Mouse (Mus musculus): ENCODE results near the gene Xirp1. TPM values are rescaled to one million over a fixed set of nuclear protein-coding genes. Genes with fewer than 3 reads are reported as not detected.

Xirp1 gene
- polyA plus RNA-seq, 1 experiment from 2014 or later = 0.08 TPM

GRCm38 (mm10) chr9:119982956-119983551 lies 40.3 kb downstream of the Xirp1 start:
- Histone ChIP-seq H3K4me1 (peaks cover 57% of the 10 kb centered on the region), H3K4me2 (peak overlapping the region; percentile 96), H3K27ac (peak overlapping the region; percentile 96), H3K36me3 (no peaks in the 10 kb centered on the region), H3K4me3 (replicated peaks) (peak overlapping the region; percentile 76), H3K9ac (peak overlapping the region; percentile 45), H3K27me3 (replicated peaks) (no peaks in the 10 kb centered on the region), H3K9me3 (no peaks in the 10 kb centered on the region)
- no peak; the same call in 1 of the 2 replicates for ATAC-seq (ENCODE audit: insufficient read depth, low FRiP score, low read depth)
- WGBS = 0% methylated on average over 37 of the region's 48 CpGs

- peak overlapping the region; percentile 76 for H3K4me3 ChIP-seq (replicated peaks)
- H3K9ac ChIP-seq = no peak overlapping the region; the same call in 1 of the 2 replicates
- H3K36me3 ChIP-seq = no peaks in the 10 kb centered on the region
- ATAC-seq (ENCODE audit: insufficient read depth, low FRiP score, low read depth) = peak; percentile 13
- peak overlapping the region; percentile 96 for H3K4me2 ChIP-seq
- H3K4me1 ChIP-seq = peaks cover 64% of the 10 kb centered on the region
- H3K27ac ChIP-seq = peak overlapping the region; percentile 96
- H3K27me3 ChIP-seq (replicated peaks) = no peaks in the 10 kb centered on the region
- H3K9me3 ChIP-seq = no peaks in the 10 kb centered on the region
- 5% methylated on average over 11 of the region's 11 CpGs for WGBS
Measured at GRCm38 (mm10) chr9:119982241-119982811, 41.1 kb downstream of the Xirp1 start.

GRCm38 (mm10) chr9:119981183-119982179 lies 41.9 kb downstream of the Xirp1 start:
- Histone ChIP-seq H3K27ac (peak overlapping the region; percentile 96), H3K4me1 (peaks cover 72% of the 10 kb centered on the region), H3K9ac (peak overlapping the region; percentile 27; the same call in 1 of the 2 replicates), H3K36me3 (no peaks in the 10 kb centered on the region), H3K4me3 (replicated peaks) (peak overlapping the region; percentile 76), H3K27me3 (replicated peaks) (no peaks in the 10 kb centered on the region), H3K4me2 (peak overlapping the region; percentile 96), H3K9me3 (no peaks in the 10 kb centered on the region)
- peak; percentile 24 for ATAC-seq (ENCODE audit: insufficient read depth, low FRiP score, low read depth)
- WGBS = 3% methylated on average over 16 of the region's 16 CpGs

GRCm38 (mm10) chr9:119980770-119981182 lies 42.6 kb downstream of the Xirp1 start:
- H3K27ac ChIP-seq = peak overlapping the region; percentile 96
- no peaks in the 10 kb centered on the region for H3K9me3 ChIP-seq
- H3K36me3 ChIP-seq = no peaks in the 10 kb centered on the region
- H3K4me3 ChIP-seq (replicated peaks) = peak overlapping the region; percentile 76
- WGBS = 3% methylated on average over 4 of the region's 4 CpGs
- H3K9ac ChIP-seq = 0 out of 2 replicates have a peak overlapping the region, but pooled peaks have one; percentile 1
- H3K4me1 ChIP-seq = peaks cover 74% of the 10 kb centered on the region
- peak overlapping the region; percentile 96 for H3K4me2 ChIP-seq
- no peak; the same call in 1 of the 2 replicates for ATAC-seq (ENCODE audit: insufficient read depth, low FRiP score, low read depth)
- H3K27me3 ChIP-seq (replicated peaks) = no peaks in the 10 kb centered on the region

- Histone ChIP-seq H3K4me1 (peaks cover 71% of the 10 kb centered on the region), H3K27me3 (replicated peaks) (no peaks in the 10 kb centered on the region), H3K27ac (no peak overlapping the region), H3K9me3 (no peaks in the 10 kb centered on the region), H3K9ac (no peak overlapping the region), H3K4me3 (replicated peaks) (no peak overlapping the region), H3K4me2 (no peak overlapping the region), H3K36me3 (no peaks in the 10 kb centered on the region)
- 57% methylated on average over 2 of the region's 2 CpGs for WGBS
- no peak for ATAC-seq (ENCODE audit: insufficient read depth, low FRiP score, low read depth)
Measured at GRCm38 (mm10) chr9:119979749-119980148, 43.6 kb downstream of the Xirp1 start.

- H3K4me3 ChIP-seq (replicated peaks) = no peak overlapping the region
- 73% methylated on average over 6 of the region's 6 CpGs for WGBS
- no peak for ATAC-seq (ENCODE audit: insufficient read depth, low FRiP score, low read depth)
- H3K36me3 ChIP-seq = peaks cover 6% of the 10 kb centered on the region
- no peak overlapping the region for H3K27ac ChIP-seq
- H3K4me1 ChIP-seq = peaks cover 63% of the 10 kb centered on the region
- no peaks in the 10 kb centered on the region for H3K27me3 ChIP-seq (replicated peaks)
- no peak overlapping the region for H3K9ac ChIP-seq
- H3K4me2 ChIP-seq = no peak overlapping the region
- H3K9me3 ChIP-seq = no peaks in the 10 kb centered on the region
Measured at GRCm38 (mm10) chr9:119978811-119979441, 44.5 kb downstream of the Xirp1 start.

GRCm38 (mm10) chr9:119978151-119978810 lies 45.1 kb downstream of the Xirp1 start:
- ATAC-seq (ENCODE audit: insufficient read depth, low FRiP score, low read depth) = no peak
- no peaks in the 10 kb centered on the region for H3K27me3 ChIP-seq (replicated peaks)
- no peak overlapping the region for H3K4me3 ChIP-seq (replicated peaks)
- no peak overlapping the region; the same call in 1 of the 2 replicates for H3K9ac ChIP-seq
- peak overlapping the region; percentile 32; the same call in 1 of the 2 replicates for H3K27ac ChIP-seq
- H3K36me3 ChIP-seq = peaks cover 12% of the 10 kb centered on the region
- 37% methylated on average over 9 of the region's 9 CpGs for WGBS
- H3K4me1 ChIP-seq = peaks cover 61% of the 10 kb centered on the region
- peak overlapping the region; percentile 9; the same call in 1 of the 2 replicates for H3K4me2 ChIP-seq
- H3K9me3 ChIP-seq = no peaks in the 10 kb centered on the region

- Histone ChIP-seq H3K4me1 (peaks cover 57% of the 10 kb centered on the region), H3K4me2 (peak overlapping the region; percentile 9; the same call in 1 of the 2 replicates)
- WGBS = 27% methylated on average over 5 of the region's 5 CpGs
Measured at GRCm38 (mm10) chr9:119977557-119978060, 45.8 kb downstream of the Xirp1 start.

GRCm38 (mm10) chr9:119976704-119977556 lies 46.5 kb downstream of the Xirp1 start:
- Histone ChIP-seq H3K4me3 (replicated peaks) (no peak overlapping the region), H3K27ac (no peak overlapping the region; the same call in 1 of the 2 replicates), H3K9ac (no peak overlapping the region), H3K4me1 (peaks cover 50% of the 10 kb centered on the region), H3K9me3 (no peaks in the 10 kb centered on the region), H3K4me2 (peak overlapping the region; percentile 21; the same call in 1 of the 2 replicates), H3K27me3 (replicated peaks) (no peaks in the 10 kb centered on the region), H3K36me3 (peaks cover 21% of the 10 kb centered on the region)
- ATAC-seq (ENCODE audit: insufficient read depth, low FRiP score, low read depth) = no peak
- WGBS = 26% methylated on average over 17 of the region's 17 CpGs

More at GRCm38 (mm10) chr9:119977557-119978060, 45.8 kb downstream of the Xirp1 start:
- no peaks in the 10 kb centered on the region for H3K27me3 ChIP-seq (replicated peaks)
- H3K9ac ChIP-seq = no peak overlapping the region
- H3K4me3 ChIP-seq (replicated peaks) = no peak overlapping the region
- H3K27ac ChIP-seq = peak overlapping the region; percentile 32
- H3K36me3 ChIP-seq = peaks cover 19% of the 10 kb centered on the region
- no peak for ATAC-seq (ENCODE audit: insufficient read depth, low FRiP score, low read depth)
- no peaks in the 10 kb centered on the region for H3K9me3 ChIP-seq

- Histone ChIP-seq H3K27me3 (replicated peaks) (no peaks in the 10 kb centered on the region), H3K9ac (no peak overlapping the region), H3K27ac (no peak overlapping the region), H3K9me3 (no peaks in the 10 kb centered on the region), H3K4me1 (peaks cover 44% of the 10 kb centered on the region), H3K36me3 (peaks cover 21% of the 10 kb centered on the region), H3K4me2 (no peak overlapping the region), H3K4me3 (replicated peaks) (no peak overlapping the region)
- no peak for ATAC-seq (ENCODE audit: insufficient read depth, low FRiP score, low read depth)
- WGBS = 87% methylated on average over 4 of the region's 4 CpGs
Measured at GRCm38 (mm10) chr9:119975286-119975685, 48.1 kb downstream of the Xirp1 start.

Measured in stomach, embryonic 15.5 days (tissue).